Mouse (Mus musculus) cerebellum, adult 9-11 months (tissue): Measurements from ENCODE around the gene Vmn2r96.
"Not testable (repeated sequence)": the region's sequence is repeated elsewhere in the genome, so short reads cannot be mapped to it uniquely, and the experiment has no call there.

Experiments used
- DNase-seq: peaks from one replicate; pipeline ENCODE4 v3.0.0; 2022

Gene Vmn2r96

GRCm38 (mm10) chr17:18572851-18573250 is at the start of gene Vmn2r96:
Gene Vmn2r96, plus strand, starts transcription at chr17:18573151.
- DNase-seq = not testable (repeated sequence)

GRCm38 (mm10) chr17:18523371-18523770 is 49.6 kb upstream of the Vmn2r96 start:
- DNase-seq = no peak

GRCm38 (mm10) chr17:18523991-18524390 is 49.0 kb upstream of the Vmn2r96 start:
- no peak for DNase-seq

DNA sequence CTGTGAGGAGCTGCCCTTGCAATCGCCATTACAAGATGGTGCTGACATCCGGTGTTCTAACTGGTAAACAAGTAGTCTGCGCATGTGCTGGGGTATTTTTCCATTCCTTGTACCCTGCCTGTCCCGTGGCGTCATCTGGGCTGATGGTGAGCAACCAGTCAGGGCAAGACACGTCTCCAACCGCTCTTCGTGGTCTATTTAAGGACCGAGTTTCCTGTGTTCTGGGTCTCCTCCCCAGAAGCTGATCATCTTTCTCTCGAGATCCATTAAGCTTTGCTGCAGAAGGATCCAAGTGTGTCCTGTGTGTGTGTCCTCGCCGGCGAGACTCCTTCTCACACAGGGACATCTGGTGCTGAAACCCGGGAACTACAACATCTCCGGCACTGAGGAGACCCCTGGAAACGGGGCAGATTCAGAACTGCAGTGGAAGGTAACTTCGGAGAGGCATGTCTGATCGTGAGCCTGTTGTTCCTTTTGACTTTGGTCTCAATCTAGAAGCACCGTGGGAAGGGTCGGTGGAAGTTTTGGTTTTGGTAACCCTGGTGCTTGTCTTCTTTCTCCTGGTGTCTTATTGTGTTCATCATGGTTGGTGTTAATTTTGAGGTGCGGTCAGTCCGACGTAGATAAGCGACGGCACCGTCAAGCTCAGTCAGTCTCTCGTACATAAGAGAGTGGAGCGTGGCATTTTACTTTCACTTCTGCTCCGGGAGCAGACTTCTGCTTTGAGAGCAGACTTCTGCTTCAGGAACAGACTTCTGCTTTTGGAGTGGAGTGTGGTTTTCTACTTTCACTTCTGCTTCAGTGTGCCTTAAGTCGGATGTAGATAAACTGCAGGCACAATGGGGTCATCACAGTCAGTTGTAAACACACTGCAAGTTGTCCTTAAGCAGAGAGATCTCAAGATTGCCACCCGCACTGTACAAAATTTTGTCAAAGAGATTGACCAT is 14.5 kb upstream of the Vmn2r96 start:
- DNase-seq = not testable (repeated sequence)

DNA sequence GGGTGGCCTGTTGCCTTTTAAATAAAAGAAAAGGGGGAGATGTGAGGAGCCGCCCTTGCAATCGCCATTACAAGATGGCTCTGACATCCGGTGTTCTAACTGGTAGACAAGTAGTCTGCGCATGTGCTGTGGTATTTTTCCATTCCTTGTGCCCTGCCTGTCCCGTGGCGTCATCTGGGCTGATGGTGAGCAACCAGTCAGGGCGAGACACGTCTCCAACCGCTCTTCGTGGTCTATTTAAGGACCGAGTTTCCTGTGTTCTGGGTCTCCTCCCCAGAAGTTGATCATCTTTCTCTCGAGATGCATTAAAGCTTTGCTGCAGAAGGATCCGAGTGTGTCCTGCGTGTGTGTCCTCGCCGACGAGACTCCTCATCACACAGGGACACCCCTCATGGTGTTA is 6.8 kb upstream of the Vmn2r96 start:
- DNase-seq = not testable (repeated sequence)

DNA sequence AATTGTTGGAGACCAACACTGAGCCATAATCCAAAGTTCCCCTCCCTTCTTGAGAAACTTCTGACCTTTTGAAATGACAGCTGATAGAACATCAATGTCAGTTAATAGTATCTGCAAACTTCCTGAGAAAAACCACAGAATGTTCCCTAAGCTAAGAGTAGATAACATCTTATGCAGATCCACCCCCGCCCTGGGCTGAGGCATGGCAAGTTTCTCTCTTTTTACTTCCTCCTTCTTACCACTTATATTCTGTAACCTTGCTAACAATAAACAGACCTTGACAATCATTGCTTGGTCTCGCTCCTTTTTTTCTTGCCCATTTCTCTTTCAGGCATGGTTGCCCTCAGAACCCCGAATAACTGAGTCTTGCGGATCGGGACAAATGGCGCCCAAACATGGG is 42.2 kb downstream of the Vmn2r96 start:
- DNase-seq = not testable (repeated sequence)

DNA sequence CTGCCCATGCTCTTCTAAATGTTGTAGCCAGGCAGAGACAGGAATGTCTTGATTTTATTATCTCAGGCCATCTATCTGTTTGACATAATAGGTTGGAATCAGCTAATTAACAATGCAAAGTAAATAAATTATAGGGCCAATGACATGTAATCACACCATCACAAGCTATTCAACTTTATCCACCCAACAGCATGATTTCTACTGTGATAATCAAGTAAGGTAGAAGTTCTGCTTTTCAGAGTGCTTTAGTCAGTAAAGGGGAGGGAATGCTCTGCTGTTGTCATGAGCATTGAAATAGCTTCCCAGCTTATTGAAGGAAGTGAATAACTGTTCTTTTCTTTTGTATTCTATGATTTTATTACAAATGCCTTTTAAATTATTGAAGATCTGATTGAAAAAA is 53.6 kb downstream of the Vmn2r96 start:
- DNase-seq = no peak
